Mouse (Mus musculus) liver, postnatal 0 days (tissue): Measurements from ENCODE around the gene Il17d. TPM values are rescaled to one million over a fixed set of nuclear protein-coding genes. Genes with fewer than 3 reads are reported as not detected.

ENCODE experiments used
- ATAC-seq: fragments of 200-750 bp; cut with Nextera tagmentation; 2 replicates; pipeline ENCODE4 v1.8.0; 2017; ENCODE audit warnings: mild to moderate bottlenecking, moderate library complexity
- DNase-seq: peaks from one replicate; pipeline ENCODE4 v3.0.0-alpha.2; 2016
- H3K27ac ChIP-seq: fragments of 300-500 bp; sonication (generic); 2 replicates; pipeline ENCODE4 v1.5.1; 2014; ENCODE audit warnings: antibody characterized with exemption, moderate library complexity, mild to moderate bottlenecking, low read depth
- H3K27me3 ChIP-seq: fragments of 300-500 bp; sonication (generic); 2 replicates; pipeline ENCODE4 v1.6.1; 2014; ENCODE audit warnings: low read length, control low read depth, mixed read lengths; ENCODE audit not compliant: insufficient read depth
- H3K36me3 ChIP-seq: fragments of 300-500 bp; sonication (generic); replicated peaks from 2 replicates; pipeline ENCODE4 v1.6.1; 2014; ENCODE audit warnings: mild to moderate bottlenecking, control low read depth, low read length, moderate library complexity, mixed read lengths; ENCODE audit not compliant: insufficient read depth
- H3K4me1 ChIP-seq: fragments of 300-500 bp; sonication (generic); 2 replicates; pipeline ENCODE4 v1.6.1; 2014; ENCODE audit warnings: antibody characterized with exemption, mild to moderate bottlenecking, control low read depth; ENCODE audit not compliant: insufficient read depth
- H3K4me2 ChIP-seq: fragments of 300-500 bp; sonication (generic); 2 replicates; pipeline ENCODE4 v1.6.1; 2014; ENCODE audit warnings: low read depth, mild to moderate bottlenecking, low read length, moderate library complexity, mixed read lengths
- H3K4me3 ChIP-seq: fragments of 300-500 bp; sonication (generic); 2 replicates; pipeline ENCODE4 v1.5.1; 2014; ENCODE audit warnings: low read depth, low read length
- H3K9ac ChIP-seq: fragments of 300-500 bp; sonication (generic); replicated peaks from 2 replicates; pipeline ENCODE4 v1.6.1; 2014; ENCODE audit warnings: mild to moderate bottlenecking, moderate library complexity
- H3K9me3 ChIP-seq: fragments of 300-500 bp; sonication (generic); 2 replicates; pipeline ENCODE4 v1.6.1; 2016; ENCODE audit warnings: mild to moderate bottlenecking, control low read depth, low read length, mixed read lengths
- CTCF ChIP-seq: sonication (generic); IDR thresholded peaks from 2 replicates; pipeline ENCODE4 v1.5.1; 2016; ENCODE audit warnings: antibody characterized with exemption, low read depth
- EP300 ChIP-seq: IDR thresholded peaks from 2 replicates; pipeline ENCODE4 v1.6.1; 2016; ENCODE audit warnings: antibody characterized with exemption, low read depth, mild to moderate bottlenecking
- WGBS: fragments of 180-500 bp; shearing (Covaris S2); extraction: QIAGEN DNeasy Blood & Tissue Kit; methylation state at CpG from one replicate; pipeline ENCODE4 v1.1.7; 2014; ENCODE audit not compliant: insufficient replicate concordance; 5-methylcytosine and 5-hydroxymethylcytosine counted together
- polyA plus RNA-seq: library from polyadenylated mRNA; unstranded; fragments of >200 nt; fragmentation: Nextera tagmentation; extraction: Ambion mirVana; gene quantifications from 2 replicates; pipeline ENCODE4 v1.2.1, GENCODE M21; 2015

The Il17d gene
- polyA plus RNA-seq, 1 experiment from 2014 or later = 0.19 TPM

GRCm38 (mm10) chr14:57533214-57533613, 8.6 kb downstream of the Il17d start:
- Histone ChIP-seq H3K27ac (no peak overlapping the region), H3K9me3 (no peaks in the 10 kb centered on the region), H3K4me1 (0 out of 2 replicates have a peak, but pooled peaks cover 4% of the 10 kb centered on the region), H3K27me3 (no peaks in the 10 kb centered on the region), H3K4me3 (no peak overlapping the region), H3K9ac (no peak overlapping the region), H3K36me3 (no peaks in the 10 kb centered on the region), H3K4me2 (no peak overlapping the region)
- WGBS = 37% methylated on average over 3 of the region's 3 CpGs
- no peak; the same call in 1 of the 2 replicates for ATAC-seq
- DNase-seq = peak; percentile 67
- TF ChIP-seq CTCF = peak; percentile 87
- TF ChIP-seq EP300 = no peak

GRCm38 (mm10) chr14:57533841-57534240, 9.3 kb downstream of the Il17d start:
- Histone ChIP-seq H3K4me2 (no peak overlapping the region), H3K9ac (no peak overlapping the region), H3K4me3 (no peak overlapping the region), H3K9me3 (no peaks in the 10 kb centered on the region), H3K27ac (no peak overlapping the region), H3K36me3 (no peaks in the 10 kb centered on the region), H3K4me1 (0 out of 2 replicates have a peak, but pooled peaks cover 4% of the 10 kb centered on the region), H3K27me3 (no peaks in the 10 kb centered on the region)
- DNase-seq (no peak), ATAC-seq (no peak)
- 59% methylated on average over 11 of the region's 11 CpGs for WGBS
- no peak for TF ChIP-seq CTCF
- no peak for TF ChIP-seq EP300

- no peak overlapping the region for H3K4me2 ChIP-seq
- no peaks in the 10 kb centered on the region for H3K36me3 ChIP-seq
- H3K4me3 ChIP-seq = no peak overlapping the region
- DNase-seq = no peak
- 0 out of 2 replicates have a peak, but pooled peaks cover 3% of the 10 kb centered on the region for H3K4me1 ChIP-seq
- no peaks in the 10 kb centered on the region for H3K27me3 ChIP-seq
- no peak overlapping the region for H3K9ac ChIP-seq
- ATAC-seq = no peak
- TF ChIP-seq CTCF (no peak), EP300 (no peak)
- H3K27ac ChIP-seq = no peak overlapping the region
- H3K9me3 ChIP-seq = no peaks in the 10 kb centered on the region
- WGBS = 49% methylated on average over 5 of the region's 5 CpGs
Observed at GRCm38 (mm10) chr14:57534346-57534745, 9.8 kb downstream of the Il17d start.

GRCm38 (mm10) chr14:57534961-57535360, 10.4 kb downstream of the Il17d start:
- no peak for ATAC-seq

GRCm38 (mm10) chr14:57535646-57536045, 11.1 kb downstream of the Il17d start:
- Histone ChIP-seq H3K4me1 (no peaks in the 10 kb centered on the region), H3K36me3 (no peaks in the 10 kb centered on the region), H3K9ac (no peak overlapping the region), H3K27ac (no peak overlapping the region), H3K9me3 (no peaks in the 10 kb centered on the region), H3K4me2 (no peak overlapping the region), H3K27me3 (no peaks in the 10 kb centered on the region), H3K4me3 (no peak overlapping the region)
- no peak for TF ChIP-seq EP300
- TF ChIP-seq CTCF = no peak
- ATAC-seq = no peak
- 66% methylated on average over 6 of the region's 6 CpGs for WGBS
- DNase-seq = no peak

More at GRCm38 (mm10) chr14:57534961-57535360, 10.4 kb downstream of the Il17d start:
- TF ChIP-seq EP300 (no peak), CTCF (no peak)
- Histone ChIP-seq H3K27me3 (no peaks in the 10 kb centered on the region), H3K4me1 (no peaks in the 10 kb centered on the region), H3K9me3 (no peaks in the 10 kb centered on the region), H3K4me3 (no peak overlapping the region), H3K27ac (no peak overlapping the region), H3K36me3 (no peaks in the 10 kb centered on the region), H3K9ac (no peak overlapping the region; the same call in 1 of the 2 replicates), H3K4me2 (no peak overlapping the region)
- 45% methylated on average over 8 of the region's 8 CpGs for WGBS
- no peak for DNase-seq

- no peak overlapping the region for H3K4me3 ChIP-seq
- ATAC-seq (no peak), DNase-seq (no peak)
- no peak overlapping the region for H3K27ac ChIP-seq
- H3K4me1 ChIP-seq = no peaks in the 10 kb centered on the region
- no peak for TF ChIP-seq CTCF
- no peak for TF ChIP-seq EP300
- 62% methylated on average over 9 of the region's 9 CpGs for WGBS
- no peaks in the 10 kb centered on the region for H3K9me3 ChIP-seq
- no peaks in the 10 kb centered on the region for H3K36me3 ChIP-seq
- H3K27me3 ChIP-seq = no peaks in the 10 kb centered on the region
- H3K4me2 ChIP-seq = no peak overlapping the region
- H3K9ac ChIP-seq = no peak overlapping the region
Observed at GRCm38 (mm10) chr14:57536820-57537219, 12.2 kb downstream of the Il17d start.
